Mouse (Mus musculus): ENCODE measurements around the gene Pgm1. TPM values are rescaled to one million over a fixed set of nuclear protein-coding genes. Genes with fewer than 3 reads are reported as not detected.
A peak's percentile ranks its signal among the peaks of the same experiment; 100 is the strongest.

The Pgm1 gene
- total RNA-seq, 1 experiment: 15.6 TPM

GRCm38 (mm10) chr4:99941655-99942414 lies 12.6 kb downstream of the Pgm1 start:
- no peaks in the 10 kb centered on the region for H3K36me3 ChIP-seq (ENCODE audit: control insufficient read depth, insufficient read depth, low read length, poor library complexity, severe bottlenecking)
- H3K9me3 ChIP-seq (ENCODE audit: control insufficient read depth, insufficient read depth, low read depth, low read length): no peaks in the 10 kb centered on the region
- in situ Hi-C loops (cut with MboI; ENCODE audit: low sequenced_read_pairs in 2 of 2, unreplicated experiment in 2 of 2): no loop called here
- H3K4me3 ChIP-seq (ENCODE audit: insufficient read depth in 1 of 2, low read depth in 1 of 2, low read length in 2 of 2, poor library complexity in 1 of 2, severe bottlenecking in 1 of 2): no peak overlapping the region
- no peak overlapping the region for H3K9ac ChIP-seq (ENCODE audit: insufficient read depth, low read depth, low read length, poor library complexity, severe bottlenecking)
- DNase-seq (ENCODE audit: low read depth, low spot score): no peak
- TF ChIP-seq HCFC1 (IDR thresholded peaks at IDR 0.05; ENCODE audit: borderline replicate concordance, insufficient read depth, low read length) (no peak), ZNF384 (IDR thresholded peaks at IDR 0.05; ENCODE audit: low read depth, low read length) (no peak), CHD2 (IDR thresholded peaks at IDR 0.05; ENCODE audit: low read depth, low read length) (no peak), MAFK (IDR thresholded peaks at IDR 0.05; ENCODE audit: insufficient read depth, low read depth, low read length) (no peak), ZC3H11A (IDR thresholded peaks at IDR 0.05; ENCODE audit: borderline replicate concordance, low read depth, low read length) (no peak)
- H3K4me1 ChIP-seq (ENCODE audit: control insufficient read depth in 2 of 2, insufficient read depth in 2 of 2, low read length in 2 of 2, poor library complexity in 1 of 2): peaks cover 0 to 6% of the 10 kb centered on the region in 2 experiments; a peak in 1 of 4 replicates
- H3K27ac ChIP-seq (ENCODE audit: insufficient read depth, low read depth, low read length, poor library complexity, severe bottlenecking): no peak overlapping the region

GRCm38 (mm10) chr4:99944606-99945005 lies 15.4 kb downstream of the Pgm1 start:
- TF ChIP-seq ZNF384 (IDR thresholded peaks at IDR 0.05; ENCODE audit: low read depth, low read length) (no peak), CHD2 (IDR thresholded peaks at IDR 0.05; ENCODE audit: low read depth, low read length) (no peak), ZC3H11A (IDR thresholded peaks at IDR 0.05; ENCODE audit: borderline replicate concordance, low read depth, low read length) (no peak), HCFC1 (IDR thresholded peaks at IDR 0.05; ENCODE audit: borderline replicate concordance, insufficient read depth, low read length) (no peak), MAFK (IDR thresholded peaks at IDR 0.05; ENCODE audit: insufficient read depth, low read depth, low read length) (no peak)
- H3K4me3 ChIP-seq (ENCODE audit: insufficient read depth in 1 of 2, low read depth in 1 of 2, low read length in 2 of 2, poor library complexity in 1 of 2, severe bottlenecking in 1 of 2): no peak overlapping the region
- no peak for DNase-seq (ENCODE audit: low read depth, low spot score)
- H3K4me1 ChIP-seq (ENCODE audit: control insufficient read depth in 2 of 2, insufficient read depth in 2 of 2, low read length in 2 of 2, poor library complexity in 1 of 2): peaks cover 0 to 11% of the 10 kb centered on the region in 2 experiments; a peak in 1 of 4 replicates
- in situ Hi-C loops (cut with MboI; ENCODE audit: low sequenced_read_pairs in 2 of 2, unreplicated experiment in 2 of 2): no loop called here
- no peaks in the 10 kb centered on the region for H3K36me3 ChIP-seq (ENCODE audit: control insufficient read depth, insufficient read depth, low read length, poor library complexity, severe bottlenecking)
- H3K9ac ChIP-seq (ENCODE audit: insufficient read depth, low read depth, low read length, poor library complexity, severe bottlenecking): no peak overlapping the region
- H3K27ac ChIP-seq (ENCODE audit: insufficient read depth, low read depth, low read length, poor library complexity, severe bottlenecking): no peak overlapping the region
- no peaks in the 10 kb centered on the region for H3K9me3 ChIP-seq (ENCODE audit: control insufficient read depth, insufficient read depth, low read depth, low read length)

GRCm38 (mm10) chr4:99945011-99945410 lies 15.8 kb downstream of the Pgm1 start:
- in situ Hi-C loops (cut with MboI; ENCODE audit: low sequenced_read_pairs in 2 of 2, unreplicated experiment in 2 of 2): no loop called here
- no peak for DNase-seq (ENCODE audit: low read depth, low spot score)

GRCm38 (mm10) chr4:99946516-99946915 lies 17.3 kb downstream of the Pgm1 start:
- no peak overlapping the region for H3K4me3 ChIP-seq (ENCODE audit: insufficient read depth in 1 of 2, low read depth in 1 of 2, low read length in 2 of 2, poor library complexity in 1 of 2, severe bottlenecking in 1 of 2)
- peaks cover 0 to 11% of the 10 kb centered on the region in 2 experiments; a peak in 1 of 4 replicates for H3K4me1 ChIP-seq (ENCODE audit: control insufficient read depth in 2 of 2, insufficient read depth in 2 of 2, low read length in 2 of 2, poor library complexity in 1 of 2)
- H3K9me3 ChIP-seq (ENCODE audit: control insufficient read depth, insufficient read depth, low read depth, low read length): no peaks in the 10 kb centered on the region
- H3K36me3 ChIP-seq (ENCODE audit: control insufficient read depth, insufficient read depth, low read length, poor library complexity, severe bottlenecking): no peaks in the 10 kb centered on the region
- no peak overlapping the region for H3K9ac ChIP-seq (ENCODE audit: insufficient read depth, low read depth, low read length, poor library complexity, severe bottlenecking)
- in situ Hi-C loops (cut with MboI; ENCODE audit: low sequenced_read_pairs in 2 of 2, unreplicated experiment in 2 of 2): no loop called here
- TF ChIP-seq ZNF384 (IDR thresholded peaks at IDR 0.05; ENCODE audit: low read depth, low read length): no peak
- TF ChIP-seq CHD2 (IDR thresholded peaks at IDR 0.05; ENCODE audit: low read depth, low read length): no peak
- no peak for TF ChIP-seq HCFC1 (IDR thresholded peaks at IDR 0.05; ENCODE audit: borderline replicate concordance, insufficient read depth, low read length)
- no peak for TF ChIP-seq MAFK (IDR thresholded peaks at IDR 0.05; ENCODE audit: insufficient read depth, low read depth, low read length)
- TF ChIP-seq ZC3H11A (IDR thresholded peaks at IDR 0.05; ENCODE audit: borderline replicate concordance, low read depth, low read length): no peak
- peak; percentile 26 for DNase-seq (ENCODE audit: low read depth, low spot score)
- H3K27ac ChIP-seq (ENCODE audit: insufficient read depth, low read depth, low read length, poor library complexity, severe bottlenecking): no peak overlapping the region

More at GRCm38 (mm10) chr4:99945011-99945410, 15.8 kb downstream of the Pgm1 start:
- no peaks in the 10 kb centered on the region for H3K36me3 ChIP-seq (ENCODE audit: control insufficient read depth, insufficient read depth, low read length, poor library complexity, severe bottlenecking)
- H3K9me3 ChIP-seq (ENCODE audit: control insufficient read depth, insufficient read depth, low read depth, low read length): no peaks in the 10 kb centered on the region
- H3K27ac ChIP-seq (ENCODE audit: insufficient read depth, low read depth, low read length, poor library complexity, severe bottlenecking): no peak overlapping the region
- TF ChIP-seq ZNF384 (IDR thresholded peaks at IDR 0.05; ENCODE audit: low read depth, low read length) (no peak), CHD2 (IDR thresholded peaks at IDR 0.05; ENCODE audit: low read depth, low read length) (no peak), MAFK (IDR thresholded peaks at IDR 0.05; ENCODE audit: insufficient read depth, low read depth, low read length) (no peak), HCFC1 (IDR thresholded peaks at IDR 0.05; ENCODE audit: borderline replicate concordance, insufficient read depth, low read length) (no peak), ZC3H11A (IDR thresholded peaks at IDR 0.05; ENCODE audit: borderline replicate concordance, low read depth, low read length) (no peak)
- no peak overlapping the region for H3K9ac ChIP-seq (ENCODE audit: insufficient read depth, low read depth, low read length, poor library complexity, severe bottlenecking)
- H3K4me3 ChIP-seq (ENCODE audit: insufficient read depth in 1 of 2, low read depth in 1 of 2, low read length in 2 of 2, poor library complexity in 1 of 2, severe bottlenecking in 1 of 2): no peak overlapping the region
- peaks cover 0 to 11% of the 10 kb centered on the region in 2 experiments; a peak in 1 of 4 replicates for H3K4me1 ChIP-seq (ENCODE audit: control insufficient read depth in 2 of 2, insufficient read depth in 2 of 2, low read length in 2 of 2, poor library complexity in 1 of 2)
